Mouse (Mus musculus) limb, embryonic 11.5 days (tissue): ENCODE results near the gene Cyp21a1. TPM values are rescaled to one million over a fixed set of nuclear protein-coding genes. Genes with fewer than 3 reads are reported as not detected.
"Not testable (repeated sequence)": the region's sequence is repeated elsewhere in the genome, so short reads cannot be mapped to it uniquely, and the experiment has no call there.

ENCODE experiments used
- ATAC-seq: fragments of 200-750 bp; cut with Nextera tagmentation; 2 replicates; pipeline ENCODE4 v1.8.0; 2017; ENCODE audit warnings: low read depth; ENCODE audit not compliant: insufficient number of reproducible peaks, low FRiP score, low TSS enrichment
- DNase-seq: peaks from one replicate; pipeline ENCODE4 v3.0.0-alpha.2; 2015; ENCODE audit warnings: low spot score
- H3K27ac ChIP-seq: fragments of 300-500 bp; sonication (generic); replicated peaks from 2 replicates; pipeline ENCODE4 v1.5.1; 2014; ENCODE audit warnings: low read depth, mild to moderate bottlenecking, low read length
- H3K27me3 ChIP-seq: fragments of 300-500 bp; sonication (generic); 2 replicates; pipeline ENCODE4 v1.6.1; 2014; ENCODE audit warnings: mild to moderate bottlenecking, low read length, mixed read lengths; ENCODE audit not compliant: control insufficient read depth, insufficient read depth
- H3K36me3 ChIP-seq: fragments of 300-500 bp; sonication (generic); 2 replicates; pipeline ENCODE4 v1.6.1; 2014; ENCODE audit warnings: mild to moderate bottlenecking, low read length, moderate library complexity, mixed read lengths; ENCODE audit not compliant: control insufficient read depth, insufficient read depth
- H3K4me1 ChIP-seq: fragments of 300-500 bp; sonication (generic); 2 replicates; pipeline ENCODE4 v1.6.1; 2014; ENCODE audit warnings: low read length, mixed read lengths; ENCODE audit not compliant: control insufficient read depth, insufficient read depth
- H3K4me2 ChIP-seq: fragments of 300-500 bp; sonication (generic); 2 replicates; pipeline ENCODE4 v1.6.1; 2014; ENCODE audit warnings: low read depth, mild to moderate bottlenecking, moderate library complexity; ENCODE audit not compliant: severe bottlenecking
- H3K4me3 ChIP-seq: fragments of 300-500 bp; sonication (generic); 2 replicates; pipeline ENCODE4 v1.5.1; 2014; ENCODE audit warnings: low read depth, low read length
- H3K9ac ChIP-seq: fragments of 300-500 bp; sonication (generic); 2 replicates; pipeline ENCODE4 v1.6.1; 2014; ENCODE audit warnings: mild to moderate bottlenecking, low read length
- H3K9me3 ChIP-seq: fragments of 300-500 bp; sonication (generic); 2 replicates; pipeline ENCODE4 v1.6.1; 2016; ENCODE audit warnings: low read length; ENCODE audit not compliant: control insufficient read depth
- WGBS: fragments of 180-500 bp; shearing (Covaris S2); extraction: QIAGEN DNeasy Blood & Tissue Kit; methylation state at CpG from one replicate; pipeline ENCODE4 v1.1.7; 2014; 5-methylcytosine and 5-hydroxymethylcytosine counted together
- polyA plus RNA-seq: library from polyadenylated mRNA; unstranded; fragments of >200 nt; fragmentation: Nextera tagmentation; extraction: Ambion mirVana; gene quantifications from 2 replicates; pipeline ENCODE4 v1.2.1, GENCODE M21; 2014

Gene Cyp21a1
- polyA plus RNA-seq, 1 experiment from 2014 or later: not detected

- ATAC-seq (no peak), DNase-seq (no peak)
- Histone ChIP-seq H3K36me3 (no peaks in the 10 kb centered on the region), H3K4me1 (no peaks in the 10 kb centered on the region), H3K27me3 (no peaks in the 10 kb centered on the region), H3K27ac (no peak overlapping the region), H3K9ac (no peak overlapping the region), H3K4me3 (no peak overlapping the region), H3K9me3 (no peaks in the 10 kb centered on the region), H3K4me2 (no peak overlapping the region)
- 77% methylated on average over 4 of the region's 4 CpGs for WGBS
Measured at GRCm38 (mm10) chr17:34799531-34799925, 4.8 kb downstream of the Cyp21a1 start.

GRCm38 (mm10) chr17:34798866-34799530 is 5.4 kb downstream of the Cyp21a1 start:
- no peaks in the 10 kb centered on the region for H3K36me3 ChIP-seq
- no peak overlapping the region for H3K4me3 ChIP-seq
- no peak overlapping the region for H3K9ac ChIP-seq
- ATAC-seq (no peak), DNase-seq (no peak)
- H3K4me1 ChIP-seq: no peaks in the 10 kb centered on the region
- no peaks in the 10 kb centered on the region for H3K27me3 ChIP-seq
- 92% methylated on average over 13 of the region's 17 CpGs for WGBS
- no peaks in the 10 kb centered on the region for H3K9me3 ChIP-seq
- H3K27ac ChIP-seq: no peak overlapping the region
- no peak overlapping the region for H3K4me2 ChIP-seq

GRCm38 (mm10) chr17:34798071-34798470 is 6.3 kb downstream of the Cyp21a1 start:
- not testable (repeated sequence) for H3K27me3 ChIP-seq, DNase-seq, H3K4me1 ChIP-seq, ATAC-seq, H3K9me3 ChIP-seq, H3K4me2 ChIP-seq, H3K9ac ChIP-seq, H3K27ac ChIP-seq, H3K36me3 ChIP-seq, H3K4me3 ChIP-seq
- WGBS: 80% methylated on average over 7 of the region's 7 CpGs

- H3K4me3 ChIP-seq, H3K9me3 ChIP-seq, H3K36me3 ChIP-seq, DNase-seq, H3K4me2 ChIP-seq, H3K9ac ChIP-seq, H3K4me1 ChIP-seq, ATAC-seq, H3K27me3 ChIP-seq, H3K27ac ChIP-seq: not testable (repeated sequence)
- WGBS: 87% methylated on average over 10 of the region's 10 CpGs
Measured at GRCm38 (mm10) chr17:34797211-34797995, 7.0 kb downstream of the Cyp21a1 start.

GRCm38 (mm10) chr17:34796311-34797140 is 7.8 kb downstream of the Cyp21a1 start:
- Histone ChIP-seq H3K27me3 (no peaks in the 10 kb centered on the region), H3K9me3 (no peaks in the 10 kb centered on the region), H3K9ac (no peak overlapping the region), H3K27ac (no peak overlapping the region), H3K4me1 (no peaks in the 10 kb centered on the region), H3K4me2 (no peak overlapping the region), H3K4me3 (no peak overlapping the region), H3K36me3 (no peaks in the 10 kb centered on the region)
- ATAC-seq (no peak), DNase-seq (no peak)
- 86% methylated on average over 8 of the region's 8 CpGs for WGBS

- Histone ChIP-seq H3K4me2 (no peak overlapping the region), H3K27me3 (no peaks in the 10 kb centered on the region), H3K9ac (no peak overlapping the region), H3K4me3 (no peak overlapping the region), H3K9me3 (no peaks in the 10 kb centered on the region), H3K36me3 (no peaks in the 10 kb centered on the region), H3K27ac (no peak overlapping the region), H3K4me1 (no peaks in the 10 kb centered on the region)
- DNase-seq: peak; percentile 67
- ATAC-seq: no peak
- WGBS: 66% methylated on average over 9 of the region's 9 CpGs
Measured at GRCm38 (mm10) chr17:34795633-34796032, 8.7 kb downstream of the Cyp21a1 start.

- no peak overlapping the region for H3K4me3 ChIP-seq
- H3K9ac ChIP-seq: no peak overlapping the region
- H3K27me3 ChIP-seq: no peaks in the 10 kb centered on the region
- H3K4me1 ChIP-seq: no peaks in the 10 kb centered on the region
- no peaks in the 10 kb centered on the region for H3K36me3 ChIP-seq
- DNase-seq (no peak), ATAC-seq (no peak)
- H3K9me3 ChIP-seq: no peaks in the 10 kb centered on the region
- no peak overlapping the region for H3K27ac ChIP-seq
- 85% methylated on average over 10 of the region's 10 CpGs for WGBS
- no peak overlapping the region for H3K4me2 ChIP-seq
Measured at GRCm38 (mm10) chr17:34795016-34795415, 9.3 kb downstream of the Cyp21a1 start.

GRCm38 (mm10) chr17:34777680-34778325 is 26.6 kb downstream of the Cyp21a1 start:
- WGBS: 74% methylated on average over 9 of the region's 9 CpGs
- H3K36me3 ChIP-seq: no peaks in the 10 kb centered on the region
- H3K27ac ChIP-seq: no peak overlapping the region
- ATAC-seq (no peak), DNase-seq (no peak)
- no peaks in the 10 kb centered on the region for H3K4me1 ChIP-seq
- H3K27me3 ChIP-seq: no peaks in the 10 kb centered on the region
- no peak overlapping the region for H3K9ac ChIP-seq
- H3K9me3 ChIP-seq: peaks cover 4% of the 10 kb centered on the region; the same call in 1 of the 2 replicates
- no peak overlapping the region for H3K4me2 ChIP-seq
- H3K4me3 ChIP-seq: no peak overlapping the region
